Mouse (Mus musculus): Measurements from ENCODE around the gene Raver2. TPM values are rescaled to one million over a fixed set of nuclear protein-coding genes. Genes with fewer than 3 reads are reported as not detected.

Gene Raver2
- polyA plus RNA-seq, 1 experiment from 2014 or later: 12.5 TPM

- Histone ChIP-seq H3K4me3 (ENCODE audit: low read depth, low read length) (no peak overlapping the region), H3K27me3 (ENCODE audit: insufficient read depth, low read length) (no peaks in the 10 kb centered on the region), H3K9me3 (ENCODE audit: low read depth, low read length) (no peaks in the 10 kb centered on the region), H3K27ac (ENCODE audit: low read depth) (no peak overlapping the region), H3K36me3 (ENCODE audit: insufficient read depth) (peaks cover 46% of the 10 kb centered on the region), H3K9ac (no peak overlapping the region), H3K4me2 (no peak overlapping the region), H3K4me1 (ENCODE audit: insufficient read depth) (no peaks in the 10 kb centered on the region)
- no peak for ATAC-seq (ENCODE audit: insufficient read depth)
- TF ChIP-seq CTCF (IDR thresholded peaks at IDR 0.05; ENCODE audit: low read depth): no peak
- 80% methylated on average over 2 of the region's 2 CpGs for WGBS
- DNase-seq: peak; percentile 7
These were observed 104.0 kb downstream of the Raver2 start for GRCm38 (mm10) chr4:101172738-101173137.

GRCm38 (mm10) chr4:101174916-101175625 lies 106.3 kb downstream of the Raver2 start:
- DNase-seq: no peak
- H3K27me3 ChIP-seq (ENCODE audit: insufficient read depth, low read length): no peaks in the 10 kb centered on the region
- no peak overlapping the region for H3K27ac ChIP-seq (ENCODE audit: low read depth)
- H3K9me3 ChIP-seq (ENCODE audit: low read depth, low read length): no peaks in the 10 kb centered on the region
- no peak overlapping the region for H3K4me3 ChIP-seq (ENCODE audit: low read depth, low read length)
- ATAC-seq (ENCODE audit: insufficient read depth): no peak
- peaks cover 37% of the 10 kb centered on the region; the same call in 1 of the 2 replicates for H3K36me3 ChIP-seq (ENCODE audit: insufficient read depth)
- H3K4me2 ChIP-seq: no peak overlapping the region
- no peak overlapping the region for H3K9ac ChIP-seq
- 78% methylated on average over 10 of the region's 10 CpGs for WGBS
- TF ChIP-seq CTCF (IDR thresholded peaks at IDR 0.05; ENCODE audit: low read depth): no peak
- no peaks in the 10 kb centered on the region for H3K4me1 ChIP-seq (ENCODE audit: insufficient read depth)

DNA sequence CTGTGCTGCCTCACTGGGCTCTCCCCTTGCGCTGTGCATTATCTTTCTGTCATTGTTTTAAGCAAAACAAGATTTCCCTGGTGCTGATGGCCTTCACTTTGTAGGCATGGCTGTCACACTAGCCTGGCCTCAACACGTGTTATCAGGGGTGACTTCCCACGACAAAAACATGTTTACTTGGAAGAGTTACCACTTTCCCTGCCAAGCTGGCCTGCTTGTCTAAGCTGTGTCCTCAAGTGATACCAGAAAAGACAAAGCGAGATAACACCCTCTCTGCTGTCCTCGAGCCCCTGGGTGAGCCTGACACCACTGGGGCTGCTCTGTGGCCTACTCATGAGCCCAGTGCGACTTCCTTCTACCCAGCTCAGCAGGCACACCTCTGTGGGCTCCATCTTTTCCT lies 107.3 kb downstream of the Raver2 start:
- Histone ChIP-seq H3K9ac (no peak overlapping the region), H3K36me3 (ENCODE audit: insufficient read depth) (peaks cover 33% of the 10 kb centered on the region; the same call in 1 of the 2 replicates), H3K9me3 (ENCODE audit: low read depth, low read length) (no peaks in the 10 kb centered on the region), H3K4me3 (ENCODE audit: low read depth, low read length) (no peak overlapping the region), H3K27me3 (ENCODE audit: insufficient read depth, low read length) (no peaks in the 10 kb centered on the region), H3K4me1 (ENCODE audit: insufficient read depth) (no peaks in the 10 kb centered on the region), H3K4me2 (no peak overlapping the region), H3K27ac (ENCODE audit: low read depth) (no peak overlapping the region)
- DNase-seq (no peak), ATAC-seq (ENCODE audit: insufficient read depth) (peak; percentile 41; the same call in 1 of the 2 replicates)
- no peak for TF ChIP-seq CTCF (IDR thresholded peaks at IDR 0.05; ENCODE audit: low read depth)
- 53% methylated on average over 6 of the region's 6 CpGs for WGBS

DNA sequence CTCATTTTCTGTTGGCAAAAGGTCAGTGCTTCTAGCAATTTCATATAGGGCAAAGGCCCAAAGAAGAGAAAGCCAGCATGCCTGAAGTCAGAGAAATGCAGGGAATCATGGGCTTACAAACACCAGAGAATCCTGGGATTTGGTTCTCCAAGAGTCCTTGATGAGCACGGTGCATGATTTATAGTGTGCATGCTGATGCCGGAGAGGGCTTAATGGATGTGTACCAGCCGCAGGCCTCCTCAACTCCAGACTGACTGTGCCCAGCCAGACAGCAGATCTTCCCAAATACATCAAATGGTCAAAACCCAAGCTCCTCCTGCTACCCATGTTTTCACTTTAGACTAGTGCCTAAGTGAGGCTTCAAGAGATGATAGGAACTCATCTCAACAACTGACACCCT lies 109.0 kb downstream of the Raver2 start:
- Histone ChIP-seq H3K9ac (no peak overlapping the region), H3K4me2 (no peak overlapping the region), H3K4me3 (ENCODE audit: low read depth, low read length) (no peak overlapping the region), H3K27ac (ENCODE audit: low read depth) (no peak overlapping the region), H3K4me1 (ENCODE audit: insufficient read depth) (no peaks in the 10 kb centered on the region), H3K27me3 (ENCODE audit: insufficient read depth, low read length) (no peaks in the 10 kb centered on the region), H3K36me3 (ENCODE audit: insufficient read depth) (peaks cover 34% of the 10 kb centered on the region; the same call in 1 of the 2 replicates), H3K9me3 (ENCODE audit: low read depth, low read length) (no peaks in the 10 kb centered on the region)
- 60% methylated on average over 3 of the region's 3 CpGs for WGBS
- no peak for TF ChIP-seq CTCF (IDR thresholded peaks at IDR 0.05; ENCODE audit: low read depth)
- DNase-seq: no peak
- no peak for ATAC-seq (ENCODE audit: insufficient read depth)

- Histone ChIP-seq H3K4me3 (ENCODE audit: low read depth, low read length) (no peak overlapping the region), H3K4me2 (no peak overlapping the region), H3K9me3 (ENCODE audit: low read depth, low read length) (no peaks in the 10 kb centered on the region), H3K9ac (no peak overlapping the region), H3K27ac (ENCODE audit: low read depth) (no peak overlapping the region), H3K4me1 (ENCODE audit: insufficient read depth) (no peaks in the 10 kb centered on the region), H3K27me3 (ENCODE audit: insufficient read depth, low read length) (no peaks in the 10 kb centered on the region), H3K36me3 (ENCODE audit: insufficient read depth) (peaks cover 28% of the 10 kb centered on the region)
- DNase-seq (no peak), ATAC-seq (ENCODE audit: insufficient read depth) (no peak)
- WGBS: 59% methylated on average over 5 of the region's 5 CpGs
- TF ChIP-seq CTCF (IDR thresholded peaks at IDR 0.05; ENCODE audit: low read depth): no peak
These were observed 110.3 kb downstream of the Raver2 start for GRCm38 (mm10) chr4:101179076-101179475.

DNA sequence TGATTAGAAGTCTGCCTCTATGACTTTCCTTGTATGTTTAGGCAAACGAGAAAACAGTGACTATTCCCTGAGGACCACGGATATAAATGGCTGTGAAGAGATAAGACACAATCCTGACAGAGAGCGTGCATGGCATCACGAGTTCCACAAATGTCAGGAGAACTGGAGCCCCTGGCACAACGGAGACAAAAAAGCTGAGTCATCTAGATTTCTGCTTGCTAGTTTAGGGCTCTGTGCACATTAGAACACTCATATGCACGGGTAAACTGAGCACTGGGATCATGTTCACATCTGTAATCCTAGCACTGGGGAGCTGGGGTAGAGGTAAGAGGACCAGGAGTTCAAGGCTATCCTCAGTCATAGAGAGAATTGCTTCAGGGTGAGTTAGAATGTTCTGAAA lies 111.1 kb downstream of the Raver2 start:
- H3K27me3 ChIP-seq (ENCODE audit: insufficient read depth, low read length): no peaks in the 10 kb centered on the region
- TF ChIP-seq CTCF (IDR thresholded peaks at IDR 0.05; ENCODE audit: low read depth): no peak
- no peak overlapping the region for H3K4me3 ChIP-seq (ENCODE audit: low read depth, low read length)
- ATAC-seq (ENCODE audit: insufficient read depth) (no peak), DNase-seq (no peak)
- no peak overlapping the region for H3K27ac ChIP-seq (ENCODE audit: low read depth)
- H3K4me2 ChIP-seq: no peak overlapping the region
- H3K9me3 ChIP-seq (ENCODE audit: low read depth, low read length): no peaks in the 10 kb centered on the region
- no peaks in the 10 kb centered on the region for H3K4me1 ChIP-seq (ENCODE audit: insufficient read depth)
- peaks cover 24% of the 10 kb centered on the region for H3K36me3 ChIP-seq (ENCODE audit: insufficient read depth)
- no peak overlapping the region for H3K9ac ChIP-seq
- WGBS: 66% methylated on average over 6 of the region's 6 CpGs

GRCm38 (mm10) chr4:101180681-101181080 lies 111.9 kb downstream of the Raver2 start:
- Histone ChIP-seq H3K9ac (no peak overlapping the region), H3K4me3 (ENCODE audit: low read depth, low read length) (no peak overlapping the region), H3K27ac (ENCODE audit: low read depth) (no peak overlapping the region), H3K4me2 (no peak overlapping the region), H3K4me1 (ENCODE audit: insufficient read depth) (no peaks in the 10 kb centered on the region), H3K36me3 (ENCODE audit: insufficient read depth) (peaks cover 24% of the 10 kb centered on the region), H3K27me3 (ENCODE audit: insufficient read depth, low read length) (no peaks in the 10 kb centered on the region), H3K9me3 (ENCODE audit: low read depth, low read length) (no peaks in the 10 kb centered on the region)
- no peak for ATAC-seq (ENCODE audit: insufficient read depth)
- no peak for DNase-seq
- 69% methylated on average over 5 of the region's 5 CpGs for WGBS
- TF ChIP-seq CTCF (IDR thresholded peaks at IDR 0.05; ENCODE audit: low read depth): no peak
